Mouse (Mus musculus) embryo, embryonic 10 days (tissue): ENCODE results near the gene Rps28.

Experiments
- DNase-seq: peaks from one replicate; pipeline ENCODE4 v3.0.0-alpha.2; 2015; ENCODE audit warnings: low spot score

The Rps28 gene

DNA sequence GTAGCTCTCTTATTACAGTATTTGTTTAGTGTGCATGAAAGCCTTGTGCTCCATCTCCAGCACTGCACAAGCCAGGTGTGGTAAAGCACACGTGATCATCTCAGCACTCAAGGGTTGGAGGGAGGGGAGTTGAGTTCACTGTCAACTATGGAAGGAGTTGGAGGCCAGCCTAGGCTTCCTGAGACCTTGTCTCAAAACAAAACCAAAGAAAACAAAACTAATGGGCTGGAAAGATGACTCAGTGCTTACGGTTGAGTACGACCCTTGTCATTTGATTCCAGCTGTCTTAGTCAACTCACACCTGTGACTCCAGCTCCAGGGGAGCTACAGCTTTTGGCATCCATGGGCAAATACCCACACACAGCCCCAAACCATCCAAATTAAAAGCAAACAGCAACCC, 11.9 kb downstream of the Rps28 start:
- no peak for DNase-seq

DNA sequence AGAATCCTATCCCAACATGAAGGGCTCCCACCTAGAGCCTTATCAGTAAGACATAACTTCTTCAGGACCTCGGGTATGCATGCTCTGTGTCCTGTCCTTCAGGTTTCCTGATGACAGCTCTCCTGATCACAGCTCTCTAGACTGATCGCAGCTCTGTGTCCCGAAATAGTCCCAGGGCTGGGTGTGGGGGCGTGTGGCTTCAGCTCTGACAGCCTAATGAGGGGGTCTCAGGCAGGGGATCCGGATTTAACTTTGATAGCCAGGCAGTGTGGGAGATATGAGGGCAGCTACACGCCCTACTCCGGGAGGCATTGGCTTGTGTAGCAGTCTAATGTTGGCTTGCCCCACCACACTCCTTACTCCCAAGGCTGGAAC, 13.2 kb downstream of the Rps28 start:
- DNase-seq = no peak

DNA sequence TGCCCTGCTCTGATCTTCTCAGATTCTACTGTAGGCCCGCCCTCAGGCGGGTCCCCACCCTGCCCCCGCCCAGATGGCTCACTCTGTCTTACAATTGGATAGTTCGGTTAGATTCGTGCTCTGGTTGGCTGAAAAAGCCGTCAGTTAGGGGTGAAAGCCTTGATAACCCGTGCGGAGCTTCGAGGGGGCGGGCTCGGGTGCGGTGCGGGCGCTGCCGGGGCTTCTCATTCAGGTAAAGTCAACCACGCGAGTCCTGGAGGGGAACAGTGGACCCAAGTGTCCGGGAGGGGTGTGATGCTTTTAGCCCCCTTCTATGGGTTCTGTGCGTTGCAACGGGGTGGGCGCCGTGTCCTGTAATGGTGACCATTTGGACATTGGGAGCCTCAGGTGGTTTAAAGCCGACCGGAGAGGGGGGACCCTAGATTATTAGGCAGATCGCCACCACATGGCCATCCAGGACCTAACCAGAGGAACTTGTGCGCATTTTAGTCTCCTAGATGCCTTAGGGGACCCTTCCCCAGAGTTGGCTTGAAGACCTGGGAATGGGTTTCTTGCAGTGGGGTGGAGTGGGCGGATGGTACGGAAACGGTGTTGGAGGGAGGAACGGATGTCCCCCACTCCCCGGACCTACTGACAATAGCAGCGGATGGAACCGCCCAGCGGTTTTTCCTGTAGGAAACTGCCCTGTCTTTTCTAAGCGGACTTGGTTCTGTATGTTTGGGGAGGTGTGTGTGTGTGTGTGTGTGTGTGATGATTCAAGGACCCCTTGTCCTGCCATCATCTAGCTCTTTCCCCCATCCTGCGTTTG, 13.8 kb downstream of the Rps28 start, which contains the start of gene Kank3:
TSS of gene Kank3 (plus strand) at position 186 of the 808 bp plus-strand sequence.
- DNase-seq = peak; percentile 97

DNA sequence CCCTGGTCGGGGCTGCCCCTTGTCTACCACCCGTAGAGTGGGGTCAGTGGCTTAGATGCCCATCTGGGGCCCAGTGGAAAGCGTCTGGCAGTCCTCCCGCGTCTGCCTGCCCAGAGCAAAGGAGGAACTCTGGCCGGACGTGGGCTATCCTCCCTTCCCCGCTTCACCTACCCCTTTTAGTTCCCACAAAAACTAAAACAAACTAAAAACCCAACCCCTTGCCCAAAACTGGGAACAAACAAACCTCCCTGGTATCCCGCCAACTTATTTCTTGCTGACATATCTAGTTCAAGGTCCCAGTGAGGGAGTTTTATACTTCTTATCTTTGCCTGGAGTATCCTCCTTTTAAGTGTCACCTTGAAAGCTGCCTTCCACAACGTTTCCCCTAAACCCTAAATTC, 16.2 kb downstream of the Rps28 start:
- no peak for DNase-seq

DNA sequence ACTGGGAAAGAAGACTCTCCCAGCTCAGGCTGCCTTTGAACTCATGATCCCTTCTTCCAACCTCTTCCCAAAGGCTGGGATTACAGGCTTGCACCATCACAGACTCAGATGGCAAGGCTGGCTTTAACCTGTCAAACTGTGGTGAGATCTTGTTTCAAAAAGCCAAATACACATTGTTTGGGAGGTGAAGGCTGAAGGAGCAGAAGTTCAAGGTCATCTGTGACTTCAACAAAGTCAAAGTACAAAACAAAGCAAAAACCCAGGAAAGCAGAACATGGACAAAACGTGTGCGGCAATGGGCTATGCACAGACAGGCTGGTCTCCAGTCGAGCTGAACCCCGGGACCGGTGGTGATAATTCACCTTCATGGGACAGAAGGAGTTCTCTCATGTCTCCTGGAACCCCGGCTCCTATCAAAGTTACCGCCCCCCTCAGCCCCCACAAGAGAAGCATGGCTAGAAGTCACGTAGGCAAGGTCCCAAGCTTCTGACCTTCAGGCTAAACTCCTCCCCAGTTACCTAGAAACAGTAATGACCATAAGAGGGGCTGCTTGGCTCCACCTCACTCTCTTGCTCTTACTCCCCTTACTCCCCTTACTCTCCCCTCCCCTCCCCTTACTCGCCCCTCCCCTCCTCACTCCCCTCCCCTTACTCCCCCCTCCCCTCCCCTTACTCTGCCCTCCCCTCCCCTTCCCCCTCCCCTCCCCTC, 17.0 kb downstream of the Rps28 start:
- no peak for DNase-seq

DNA sequence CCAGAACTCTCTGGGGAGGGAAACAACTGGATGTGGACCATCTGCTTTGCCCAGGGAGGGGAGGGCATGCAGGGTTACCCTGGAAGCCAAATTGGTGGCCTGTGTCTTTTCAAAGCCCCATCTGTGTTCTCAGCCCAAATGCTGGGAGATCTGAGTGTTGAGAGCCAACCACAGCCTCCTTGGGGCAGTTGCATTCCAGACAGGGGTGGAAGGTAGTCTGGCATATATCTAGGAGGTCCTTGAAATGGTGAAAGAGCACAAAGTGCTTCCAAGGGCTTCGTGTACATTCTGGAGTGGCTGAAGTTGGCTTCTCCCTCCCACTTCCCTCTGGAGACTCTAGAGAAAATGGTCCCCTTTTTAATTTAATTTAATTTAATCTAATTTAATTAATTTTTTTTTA, 19.6 kb downstream of the Rps28 start:
- no peak for DNase-seq

DNA sequence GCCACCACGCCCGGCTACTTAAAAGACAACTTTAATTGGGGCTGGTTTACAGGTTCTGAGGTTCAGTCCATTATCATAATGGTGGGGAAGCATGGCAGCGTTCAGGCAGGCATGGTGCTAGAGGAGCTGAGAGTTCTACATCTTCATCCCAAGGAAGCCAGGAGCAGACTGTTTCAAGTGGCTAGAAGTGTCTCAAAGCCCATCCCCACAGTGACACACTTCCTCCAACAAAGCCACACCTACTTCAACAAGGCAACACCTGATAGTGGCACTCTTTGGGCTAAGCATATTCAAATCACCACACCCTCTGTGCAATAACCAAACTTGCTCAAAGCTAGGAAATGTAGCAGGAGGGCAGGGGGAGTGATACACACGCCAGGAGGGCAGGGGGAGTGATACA, 20.2 kb downstream of the Rps28 start:
- no peak for DNase-seq

DNA sequence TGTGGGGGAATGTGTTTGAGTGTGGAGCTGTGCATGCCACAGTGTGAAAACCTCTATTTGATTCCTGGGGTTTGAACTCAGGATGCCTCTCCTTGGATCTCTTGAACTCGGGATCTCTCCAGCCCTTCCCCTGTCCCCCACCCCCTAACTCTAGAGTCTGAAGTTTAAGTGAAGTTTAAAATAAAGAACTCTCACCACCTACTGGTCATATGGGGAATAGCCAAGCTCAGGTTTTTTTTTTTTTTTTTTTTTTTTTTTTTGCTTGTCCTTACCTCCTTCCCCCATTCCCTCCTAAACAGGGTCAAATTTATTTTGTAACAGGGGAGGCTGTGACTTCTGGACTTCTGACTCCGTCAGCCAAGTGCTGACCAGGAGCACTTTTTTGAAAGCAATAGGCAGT, 22.1 kb downstream of the Rps28 start:
- DNase-seq = no peak

DNA sequence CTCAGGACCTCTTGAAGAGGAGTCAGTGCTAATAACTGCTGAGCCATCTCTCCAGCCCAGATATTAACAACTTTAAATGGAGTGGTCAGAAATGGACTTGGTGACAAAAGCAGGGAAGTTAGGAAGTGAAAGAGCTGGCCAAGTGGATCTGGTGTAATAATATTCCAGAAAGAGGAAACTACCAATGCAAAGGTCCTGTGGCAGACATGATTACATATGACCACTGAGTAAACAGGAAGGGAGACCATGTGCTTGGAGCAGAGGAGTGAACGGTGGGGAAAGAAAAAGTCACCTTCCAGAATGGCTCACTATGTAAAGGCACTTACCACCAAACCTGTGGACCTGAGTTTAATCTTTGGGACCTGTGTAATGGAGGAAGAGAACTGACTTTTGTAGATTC, 25.1 kb downstream of the Rps28 start:
- no peak for DNase-seq

DNA sequence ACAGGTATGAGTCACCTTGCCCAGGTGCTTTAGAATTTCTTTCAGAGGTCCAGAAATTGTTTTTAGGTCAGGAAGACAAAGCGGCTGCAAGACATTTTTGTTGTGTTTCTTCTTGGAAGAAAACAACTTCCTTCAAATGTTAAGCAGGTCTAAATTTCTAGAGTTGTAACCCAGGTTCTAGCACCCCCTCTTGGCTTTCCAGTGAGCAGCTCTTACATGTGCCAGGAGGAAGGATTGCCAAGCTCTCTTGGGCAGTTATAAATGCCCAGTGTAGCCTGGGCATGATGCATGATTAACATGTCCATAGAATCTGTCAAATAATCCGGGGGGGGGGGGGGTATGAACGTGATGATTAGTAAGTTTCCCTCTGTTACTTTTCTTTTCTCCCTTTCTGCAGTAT, 26.1 kb downstream of the Rps28 start:
- no peak for DNase-seq

DNA sequence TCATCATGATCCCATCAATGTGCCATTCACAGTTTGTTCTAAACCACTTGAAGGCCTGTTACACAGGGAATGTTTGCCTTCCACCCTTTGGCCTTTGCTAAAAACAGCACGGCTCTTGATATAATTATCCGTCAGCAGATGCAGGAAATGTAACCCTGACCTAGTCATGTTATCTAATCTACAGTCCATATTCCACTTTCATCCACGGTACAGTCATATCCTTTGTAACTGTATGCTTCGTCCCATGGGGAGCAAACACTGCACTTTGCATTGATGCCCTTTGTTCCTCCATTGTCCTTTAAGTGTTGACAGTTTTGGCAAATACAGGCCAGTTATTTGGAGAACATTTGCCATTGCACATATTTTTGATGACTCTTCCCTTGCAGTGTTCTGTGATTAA, 35.6 kb downstream of the Rps28 start:
- DNase-seq = no peak

DNA sequence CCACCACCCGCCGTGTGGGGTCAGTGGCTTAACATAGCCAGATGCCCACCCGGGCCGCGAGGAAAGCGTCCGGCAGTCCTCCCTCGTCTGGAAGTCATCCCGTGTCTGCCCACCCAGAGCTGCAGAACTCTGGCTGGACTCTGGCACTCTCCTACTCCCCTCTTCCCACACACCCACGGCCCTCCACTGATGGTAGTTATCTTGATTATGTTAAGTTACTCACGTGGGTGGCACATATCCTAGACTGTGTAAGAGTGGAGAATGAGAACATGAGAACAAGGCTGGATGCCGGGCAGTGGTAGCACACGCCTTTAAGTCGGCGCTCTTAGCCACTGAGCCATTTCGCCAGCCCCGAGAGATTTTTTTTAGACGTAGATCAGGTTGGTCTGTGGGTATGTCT, 38.0 kb downstream of the Rps28 start:
- no peak for DNase-seq

DNA sequence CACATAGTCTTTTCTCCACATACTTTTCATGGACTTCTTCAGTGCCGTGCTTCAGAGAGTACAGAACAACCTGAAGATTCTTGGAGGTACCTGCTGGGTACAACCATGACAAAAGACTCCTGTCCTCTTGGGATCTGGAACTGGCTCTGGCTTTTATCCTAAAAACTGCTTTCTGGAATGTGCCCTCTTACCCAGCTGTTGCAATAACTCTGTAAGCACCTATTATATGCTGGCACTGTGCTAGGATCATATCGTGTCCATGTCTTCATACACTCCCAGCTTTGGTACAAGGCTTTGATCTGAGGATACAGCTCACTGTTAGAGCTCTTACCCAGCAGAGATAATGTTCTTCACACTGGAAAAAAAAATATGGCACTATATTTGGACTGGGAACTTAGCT, 39.4 kb downstream of the Rps28 start:
- DNase-seq = no peak

DNA sequence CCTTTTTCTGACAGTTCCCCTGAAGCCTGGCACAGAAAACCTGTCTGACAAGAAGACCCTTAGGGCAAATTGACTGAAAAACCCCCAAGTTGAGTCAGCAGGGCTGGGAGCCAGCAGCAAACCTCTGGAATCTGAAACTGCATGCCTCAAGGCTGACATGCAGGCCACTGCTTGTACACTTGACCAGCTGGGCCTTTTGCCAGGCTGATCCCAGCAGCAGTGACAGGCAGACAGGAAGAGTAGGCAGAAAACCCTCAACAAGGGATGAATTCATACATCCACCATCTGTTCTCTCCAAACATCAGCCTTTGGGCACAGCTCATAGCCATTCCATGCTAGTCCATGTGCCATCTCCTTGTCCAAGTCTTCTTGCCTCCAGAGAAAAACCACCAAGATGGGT, 41.0 kb downstream of the Rps28 start:
- DNase-seq = no peak

DNA sequence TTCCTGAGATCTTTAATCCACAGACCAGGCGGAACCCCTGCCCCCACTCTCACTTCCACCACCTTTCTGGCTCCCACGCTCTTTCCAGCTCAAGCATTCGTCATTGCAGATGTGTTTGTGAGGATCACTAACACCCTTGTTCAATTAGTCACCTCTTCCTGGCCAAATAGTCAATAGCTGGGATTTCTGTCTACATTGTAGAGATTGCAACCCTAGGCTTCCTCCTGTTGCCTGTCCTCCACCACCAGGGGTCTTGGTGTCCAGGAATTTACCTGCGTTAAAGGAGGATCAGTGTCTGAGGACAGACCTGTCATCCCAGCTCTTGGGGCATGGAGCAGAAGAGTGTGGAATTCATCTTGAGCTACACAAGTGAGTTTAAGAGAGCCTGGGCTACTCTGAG, 42.3 kb downstream of the Rps28 start:
- DNase-seq = no peak

DNA sequence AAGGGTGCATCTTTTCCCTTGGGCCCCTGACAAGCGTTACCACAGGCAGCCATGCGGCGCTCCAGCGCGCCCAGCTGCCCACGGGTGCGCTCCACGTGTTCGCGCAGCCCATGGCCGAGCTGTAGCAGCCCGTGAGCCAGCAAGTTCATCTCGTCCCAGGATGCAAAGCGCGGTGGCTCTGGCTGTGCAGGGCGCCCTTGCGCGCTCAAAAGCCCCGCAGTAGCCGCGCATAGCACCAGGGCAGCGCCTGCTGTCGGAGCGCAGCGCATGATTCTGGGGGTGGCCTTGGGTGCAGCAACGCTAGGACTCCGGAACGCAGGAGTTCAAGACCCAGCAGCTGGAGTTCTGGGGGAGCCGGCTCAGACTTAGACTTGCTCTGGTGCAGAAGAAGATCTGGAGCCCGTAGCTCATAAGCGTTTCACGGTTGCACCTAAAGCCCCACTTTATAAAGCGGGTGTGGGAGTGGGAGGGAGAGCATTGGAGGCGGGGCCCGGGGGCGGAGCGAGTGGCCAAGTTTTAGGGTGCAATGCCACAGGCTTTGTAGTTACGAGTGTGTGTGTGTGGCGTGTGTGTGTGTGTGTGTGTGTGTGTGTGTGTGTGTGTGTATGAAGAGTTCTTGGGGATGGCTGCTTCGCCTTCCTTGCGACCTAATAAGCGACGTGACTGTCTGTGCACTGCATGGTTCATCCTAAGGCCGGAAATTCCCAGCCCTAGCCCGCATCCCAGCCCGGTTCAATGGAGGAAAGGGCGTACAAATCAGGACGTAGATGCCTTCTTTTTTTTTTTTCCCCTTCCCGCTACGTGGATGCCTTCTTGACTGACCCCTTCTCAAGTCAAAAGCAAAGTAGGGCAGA, 43.0 kb downstream of the Rps28 start, which contains the start of gene Angptl4:
TSS of gene Angptl4 (minus strand) at position 707 of the 854 bp plus-strand sequence.
- DNase-seq = peak; percentile 78

DNA sequence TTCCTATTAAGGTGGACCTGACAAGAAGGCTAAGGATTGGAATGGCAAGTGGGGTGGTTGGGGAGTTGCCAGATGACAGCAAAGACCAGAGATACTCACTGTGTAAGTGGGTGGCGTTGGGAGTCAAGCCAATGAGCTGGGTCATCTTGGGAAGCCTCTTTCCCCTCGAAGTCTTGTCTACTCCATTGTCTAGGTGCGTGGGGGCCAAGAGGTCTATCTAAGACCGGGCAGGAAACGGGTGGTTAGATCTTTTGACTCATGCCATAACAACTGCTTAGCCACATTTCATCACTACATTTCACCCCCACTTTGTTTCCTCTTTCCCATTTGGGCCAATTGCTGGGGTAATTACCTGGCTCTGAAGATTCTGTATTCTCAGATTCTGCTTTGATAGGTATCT, 43.9 kb downstream of the Rps28 start:
- DNase-seq = no peak

DNA sequence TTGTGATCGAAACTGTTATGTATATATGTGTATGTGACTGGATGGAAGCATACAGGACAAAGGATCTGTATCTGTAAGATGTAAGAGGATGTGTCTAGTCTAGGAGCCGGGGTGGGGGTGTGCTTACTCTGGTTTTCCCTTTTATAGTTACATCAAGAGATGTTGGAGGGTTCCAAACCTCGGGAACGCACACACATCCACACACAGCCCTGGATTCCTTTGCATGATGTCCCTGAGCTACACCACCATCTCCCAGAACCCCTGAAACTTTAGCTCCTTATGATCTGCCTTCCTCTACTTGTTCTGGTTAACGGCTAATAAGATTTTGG, 44.4 kb downstream of the Rps28 start:
- no peak for DNase-seq

DNA sequence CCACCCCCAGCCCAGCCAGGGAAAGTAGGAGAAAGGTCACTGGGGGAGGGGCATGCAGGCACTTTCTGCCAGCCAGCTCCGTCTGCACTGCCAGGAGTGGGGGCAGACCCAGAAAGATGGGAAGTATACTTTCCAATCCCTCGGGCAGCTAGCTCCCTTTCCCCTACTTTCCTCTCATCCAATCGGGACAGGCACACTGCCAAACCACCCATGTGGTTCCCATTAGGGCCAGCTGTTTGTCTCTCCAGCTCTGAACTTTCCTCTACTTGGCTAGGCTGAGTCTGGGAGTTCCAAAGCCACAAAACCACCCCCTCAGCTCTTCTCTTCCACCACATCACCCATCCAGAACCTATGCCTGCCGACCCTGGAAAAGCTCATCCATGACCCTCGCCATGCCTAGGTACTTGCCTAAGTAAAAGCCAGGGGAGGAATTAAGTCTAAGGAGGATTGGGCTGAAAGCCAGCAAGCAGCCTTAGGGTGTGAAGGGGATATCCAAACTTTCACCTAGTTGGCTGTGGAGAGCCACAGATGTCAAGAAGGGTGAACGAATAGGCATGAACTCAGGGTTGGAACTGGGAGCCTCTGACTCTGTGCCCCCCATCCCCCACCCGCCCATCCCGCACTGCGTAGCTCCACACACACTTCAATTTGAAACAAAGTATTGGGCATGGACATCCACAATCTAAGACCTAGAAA, 44.9 kb downstream of the Rps28 start:
- peak; percentile 84 for DNase-seq

DNA sequence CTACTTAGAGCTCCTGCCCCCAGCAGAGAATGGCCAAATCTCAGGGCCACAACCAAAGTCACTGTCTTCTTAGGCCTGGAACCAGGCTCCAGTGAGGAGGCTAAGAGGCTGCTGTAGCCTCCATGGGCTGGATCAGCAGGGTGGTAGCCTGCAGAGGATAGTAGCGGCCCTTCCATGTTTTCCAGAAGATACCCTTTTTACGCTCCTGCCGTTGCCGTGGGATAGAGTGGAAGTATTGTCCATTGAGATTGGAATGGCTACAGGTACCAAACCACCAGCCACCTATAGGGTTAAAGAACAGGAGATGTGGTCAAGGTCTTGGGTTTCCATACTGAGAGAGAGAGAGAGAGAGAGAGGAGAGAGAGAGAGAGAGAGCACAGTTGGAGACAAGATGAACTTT, 49.1 kb downstream of the Rps28 start:
- DNase-seq = no peak

DNA sequence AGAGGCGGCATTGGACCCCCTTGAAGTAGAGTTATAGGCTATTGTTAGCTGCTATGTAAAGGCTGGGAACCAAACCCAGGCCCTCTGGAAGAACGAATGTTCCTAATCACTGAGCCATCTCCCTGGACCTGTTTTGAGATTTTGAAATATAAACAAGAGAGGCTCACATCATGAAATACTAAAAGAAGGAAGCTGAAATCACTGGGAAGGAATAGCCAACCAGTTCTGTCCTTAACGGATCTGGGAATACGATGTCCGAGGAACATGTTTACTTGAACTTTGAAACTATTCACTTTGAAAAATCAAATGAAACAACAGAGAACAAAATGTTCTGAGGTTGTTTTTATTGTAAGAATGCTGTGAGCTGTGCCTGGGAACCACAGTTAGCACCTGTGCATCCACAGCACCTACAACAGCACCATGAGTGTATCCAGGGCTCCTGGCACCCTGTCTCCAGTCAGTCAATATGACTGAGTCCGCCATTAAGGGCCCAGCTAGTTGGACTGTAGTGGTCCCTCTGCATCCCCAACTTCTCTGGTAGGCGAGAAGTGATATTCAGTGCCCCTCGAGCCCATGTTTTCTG, 49.7 kb downstream of the Rps28 start:
- no peak for DNase-seq
